Mouse (Mus musculus) hindbrain, embryonic 12.5 days (tissue): ENCODE results near the gene Retreg1. TPM values are rescaled to one million over a fixed set of nuclear protein-coding genes. Genes with fewer than 3 reads are reported as not detected.

Experiments
- ATAC-seq: fragments of 200-750 bp; cut with Nextera tagmentation; 2 replicates; pipeline ENCODE4 v1.8.0; 2017; ENCODE audit warnings: moderate TSS enrichment; ENCODE audit not compliant: low FRiP score
- H3K27ac ChIP-seq: fragments of 300-500 bp; sonication (generic); 2 replicates; pipeline ENCODE4 v1.5.1; 2016; ENCODE audit warnings: mild to moderate bottlenecking
- H3K27me3 ChIP-seq: fragments of 300-500 bp; sonication (generic); 2 replicates; pipeline ENCODE4 v1.6.1; 2016; ENCODE audit warnings: mild to moderate bottlenecking
- H3K36me3 ChIP-seq: fragments of 300-500 bp; sonication (generic); 2 replicates; pipeline ENCODE4 v1.6.1; 2016; ENCODE audit warnings: mild to moderate bottlenecking
- H3K4me1 ChIP-seq: fragments of 300-500 bp; sonication (generic); 2 replicates; pipeline ENCODE4 v1.6.1; 2016
- H3K4me2 ChIP-seq: fragments of 300-500 bp; sonication (generic); replicated peaks from 2 replicates; pipeline ENCODE4 v1.6.1; 2016; ENCODE audit warnings: mild to moderate bottlenecking
- H3K4me3 ChIP-seq: fragments of 300-500 bp; sonication (generic); 2 replicates; pipeline ENCODE4 v1.5.1; 2016; ENCODE audit warnings: mild to moderate bottlenecking
- H3K9ac ChIP-seq: fragments of 300-500 bp; sonication (generic); 2 replicates; pipeline ENCODE4 v1.6.1; 2016; ENCODE audit warnings: mild to moderate bottlenecking, moderate library complexity
- H3K9me3 ChIP-seq: fragments of 300-500 bp; sonication (generic); replicated peaks from 2 replicates; pipeline ENCODE4 v1.6.1; 2016; ENCODE audit warnings: mild to moderate bottlenecking
- WGBS: fragments of 180-500 bp; shearing (Covaris S2); methylation state at CpG from one replicate; pipeline ENCODE4 v1.1.7; 2016; 5-methylcytosine and 5-hydroxymethylcytosine counted together
- polyA plus RNA-seq: library from polyadenylated mRNA; unstranded; fragments of >200 nt; fragmentation: Nextera tagmentation; extraction: Ambion mirVana; gene quantifications from 2 replicates; pipeline ENCODE4 v1.2.1, GENCODE M21; 2016

Retreg1 gene
- polyA plus RNA-seq, 1 experiment from 2014 or later: 4.5 TPM

- H3K4me2 ChIP-seq: no peak overlapping the region
- peaks cover 6% of the 10 kb centered on the region; the same call in 1 of the 2 replicates for H3K4me1 ChIP-seq
- ATAC-seq: no peak
- no peaks in the 10 kb centered on the region for H3K36me3 ChIP-seq
- H3K9ac ChIP-seq: no peak overlapping the region
- H3K27ac ChIP-seq: no peak overlapping the region
- H3K9me3 ChIP-seq: no peaks in the 10 kb centered on the region
- H3K4me3 ChIP-seq: no peak overlapping the region
- WGBS: 86% methylated on average over 7 of the region's 7 CpGs
- H3K27me3 ChIP-seq: no peaks in the 10 kb centered on the region
Measured at GRCm38 (mm10) chr15:25912911-25913310, 69.9 kb downstream of the Retreg1 start.

- Histone ChIP-seq H3K27me3 (no peaks in the 10 kb centered on the region), H3K27ac (no peak overlapping the region), H3K4me1 (peaks cover 6% of the 10 kb centered on the region; the same call in 1 of the 2 replicates), H3K9me3 (no peaks in the 10 kb centered on the region), H3K4me2 (no peak overlapping the region), H3K36me3 (no peaks in the 10 kb centered on the region), H3K9ac (no peak overlapping the region), H3K4me3 (no peak overlapping the region)
- 64% methylated on average over 9 of the region's 9 CpGs for WGBS
- ATAC-seq: no peak
Measured at GRCm38 (mm10) chr15:25913659-25914058, 70.7 kb downstream of the Retreg1 start.

GRCm38 (mm10) chr15:25914160-25914559, 71.2 kb downstream of the Retreg1 start:
- no peaks in the 10 kb centered on the region for H3K9me3 ChIP-seq
- peaks cover 6% of the 10 kb centered on the region; the same call in 1 of the 2 replicates for H3K4me1 ChIP-seq
- H3K27me3 ChIP-seq: no peaks in the 10 kb centered on the region
- no peak overlapping the region for H3K4me3 ChIP-seq
- ATAC-seq: no peak
- H3K27ac ChIP-seq: no peak overlapping the region
- no peaks in the 10 kb centered on the region for H3K36me3 ChIP-seq
- no peak overlapping the region for H3K9ac ChIP-seq
- H3K4me2 ChIP-seq: no peak overlapping the region
- 83% methylated on average over 4 of the region's 4 CpGs for WGBS

GRCm38 (mm10) chr15:25915013-25915412, 72.0 kb downstream of the Retreg1 start:
- no peak for ATAC-seq
- no peaks in the 10 kb centered on the region for H3K36me3 ChIP-seq
- no peak overlapping the region for H3K9ac ChIP-seq
- no peak overlapping the region for H3K27ac ChIP-seq
- no peak overlapping the region for H3K4me3 ChIP-seq
- no peaks in the 10 kb centered on the region for H3K9me3 ChIP-seq
- 63% methylated on average over 10 of the region's 10 CpGs for WGBS
- no peak overlapping the region for H3K4me2 ChIP-seq
- no peaks in the 10 kb centered on the region for H3K27me3 ChIP-seq
- peaks cover 6% of the 10 kb centered on the region; the same call in 1 of the 2 replicates for H3K4me1 ChIP-seq

GRCm38 (mm10) chr15:25915574-25916205, 72.7 kb downstream of the Retreg1 start:
- Histone ChIP-seq H3K9me3 (no peaks in the 10 kb centered on the region), H3K4me2 (no peak overlapping the region), H3K4me1 (peaks cover 6% of the 10 kb centered on the region; the same call in 1 of the 2 replicates), H3K4me3 (no peak overlapping the region), H3K9ac (no peak overlapping the region), H3K27ac (no peak overlapping the region), H3K36me3 (no peaks in the 10 kb centered on the region), H3K27me3 (no peaks in the 10 kb centered on the region)
- WGBS: 67% methylated on average over 11 of the region's 11 CpGs
- ATAC-seq: no peak

- no peak overlapping the region for H3K4me2 ChIP-seq
- no peaks in the 10 kb centered on the region for H3K9me3 ChIP-seq
- H3K9ac ChIP-seq: no peak overlapping the region
- no peak for ATAC-seq
- H3K27ac ChIP-seq: no peak overlapping the region
- H3K4me3 ChIP-seq: no peak overlapping the region
- no peaks in the 10 kb centered on the region for H3K27me3 ChIP-seq
- WGBS: 71% methylated on average over 2 of the region's 2 CpGs
- H3K36me3 ChIP-seq: no peaks in the 10 kb centered on the region
- H3K4me1 ChIP-seq: peaks cover 6% of the 10 kb centered on the region; the same call in 1 of the 2 replicates
Measured at GRCm38 (mm10) chr15:25916252-25916651, 73.3 kb downstream of the Retreg1 start.

- no peaks in the 10 kb centered on the region for H3K36me3 ChIP-seq
- no peak overlapping the region for H3K4me2 ChIP-seq
- ATAC-seq: no peak
- H3K9ac ChIP-seq: no peak overlapping the region
- H3K27me3 ChIP-seq: no peaks in the 10 kb centered on the region
- WGBS: 92% methylated on average over 7 of the region's 7 CpGs
- H3K27ac ChIP-seq: no peak overlapping the region
- H3K4me3 ChIP-seq: no peak overlapping the region
- H3K4me1 ChIP-seq: peaks cover 6% of the 10 kb centered on the region; the same call in 1 of the 2 replicates
- H3K9me3 ChIP-seq: no peaks in the 10 kb centered on the region
Measured at GRCm38 (mm10) chr15:25918641-25919040, 75.7 kb downstream of the Retreg1 start.

- Histone ChIP-seq H3K4me1 (peaks cover 6% of the 10 kb centered on the region; the same call in 1 of the 2 replicates), H3K36me3 (no peaks in the 10 kb centered on the region), H3K9me3 (no peaks in the 10 kb centered on the region), H3K4me2 (no peak overlapping the region), H3K27ac (no peak overlapping the region), H3K4me3 (no peak overlapping the region), H3K27me3 (no peaks in the 10 kb centered on the region), H3K9ac (no peak overlapping the region)
- no peak for ATAC-seq
- WGBS: 79% methylated on average over 4 of the region's 4 CpGs
Measured at GRCm38 (mm10) chr15:25919995-25920394, 77.0 kb downstream of the Retreg1 start.

- no peak overlapping the region for H3K4me3 ChIP-seq
- H3K27me3 ChIP-seq: no peaks in the 10 kb centered on the region
- no peaks in the 10 kb centered on the region for H3K9me3 ChIP-seq
- no peak overlapping the region for H3K27ac ChIP-seq
- no peak overlapping the region for H3K4me2 ChIP-seq
- H3K9ac ChIP-seq: no peak overlapping the region
- H3K4me1 ChIP-seq: peaks cover 3% of the 10 kb centered on the region; the same call in 1 of the 2 replicates
- no peaks in the 10 kb centered on the region for H3K36me3 ChIP-seq
- 92% methylated on average over 6 of the region's 6 CpGs for WGBS
- no peak for ATAC-seq
Measured at GRCm38 (mm10) chr15:25920886-25921285, 77.9 kb downstream of the Retreg1 start.

- no peak for ATAC-seq
- WGBS: 68% methylated on average over 2 of the region's 2 CpGs
Measured at GRCm38 (mm10) chr15:25922007-25922406, 79.0 kb downstream of the Retreg1 start.

GRCm38 (mm10) chr15:25923916-25924315, 80.9 kb downstream of the Retreg1 start:
- Histone ChIP-seq H3K4me1 (no peaks in the 10 kb centered on the region; the same call in 1 of the 2 replicates), H3K36me3 (no peaks in the 10 kb centered on the region), H3K9ac (no peak overlapping the region), H3K4me2 (no peak overlapping the region), H3K9me3 (no peaks in the 10 kb centered on the region), H3K4me3 (no peak overlapping the region), H3K27me3 (no peaks in the 10 kb centered on the region), H3K27ac (no peak overlapping the region)
- no peak for ATAC-seq
- 81% methylated on average over 8 of the region's 8 CpGs for whole genome bisulfite sequencing

More at GRCm38 (mm10) chr15:25922007-25922406, 79.0 kb downstream of the Retreg1 start:
- H3K27me3 ChIP-seq: no peaks in the 10 kb centered on the region
- no peak overlapping the region for H3K27ac ChIP-seq
- H3K9me3 ChIP-seq: no peaks in the 10 kb centered on the region
- H3K4me2 ChIP-seq: no peak overlapping the region
- H3K4me1 ChIP-seq: no peaks in the 10 kb centered on the region; the same call in 1 of the 2 replicates
- no peak overlapping the region for H3K4me3 ChIP-seq
- no peak overlapping the region for H3K9ac ChIP-seq
- no peaks in the 10 kb centered on the region for H3K36me3 ChIP-seq

- H3K4me1 ChIP-seq: no peaks in the 10 kb centered on the region; the same call in 1 of the 2 replicates
- no peaks in the 10 kb centered on the region for H3K9me3 ChIP-seq
- no peak overlapping the region for H3K4me3 ChIP-seq
- no peak for ATAC-seq
- H3K9ac ChIP-seq: no peak overlapping the region
- H3K27ac ChIP-seq: no peak overlapping the region
- H3K27me3 ChIP-seq: no peaks in the 10 kb centered on the region
- no peak overlapping the region for H3K4me2 ChIP-seq
- 93% methylated on average over 4 of the region's 4 CpGs for WGBS
- no peaks in the 10 kb centered on the region for H3K36me3 ChIP-seq
Measured at GRCm38 (mm10) chr15:25926171-25926570, 83.2 kb downstream of the Retreg1 start.

- Histone ChIP-seq H3K4me1 (no peaks in the 10 kb centered on the region; the same call in 1 of the 2 replicates), H3K27me3 (no peaks in the 10 kb centered on the region), H3K9me3 (no peaks in the 10 kb centered on the region), H3K36me3 (no peaks in the 10 kb centered on the region), H3K4me3 (no peak overlapping the region), H3K9ac (no peak overlapping the region), H3K4me2 (no peak overlapping the region), H3K27ac (no peak overlapping the region)
- no peak for ATAC-seq
- 94% methylated on average over 14 of the region's 14 CpGs for WGBS
Measured at GRCm38 (mm10) chr15:25927106-25927505, 84.1 kb downstream of the Retreg1 start.
